Mouse (Mus musculus) E14TG2a.4 (cell line): ENCODE data around the gene C1qtnf1.

Experiments
- CTCF ChIP-seq: conservative IDR thresholded peaks from 2 replicates; pipeline ENCODE4 v1.5.1; 2014; ENCODE audit warnings: low read length
- POU5F1 ChIP-seq: IDR thresholded peaks from 2 replicates; pipeline ENCODE4 v1.6.1; 2014; ENCODE audit warnings: low read length, borderline replicate concordance

GRCm38 (mm10) chr11:118495065-118495464, 67.1 kb downstream of the C1qtnf1 start:
- no peak for TF ChIP-seq CTCF
- no peak for TF ChIP-seq POU5F1
